Mouse (Mus musculus): Measurements from ENCODE around the gene Ccdc137. TPM values are rescaled to one million over a fixed set of nuclear protein-coding genes. Genes with fewer than 3 reads are reported as not detected.

The Ccdc137 gene
- total and polyA plus RNA-seq, 3 experiments: 32.4 to 44.7 (median 42.8) TPM

GRCm38 (mm10) chr11:120423569-120424295 lies 34.2 kb upstream of the Ccdc137 start:
- no peak overlapping the region for H3K4me3 ChIP-seq (ENCODE audit: low read depth, low read length)
- H3K4me1 ChIP-seq (ENCODE audit: insufficient read depth, low read depth, low read length): no peaks in the 10 kb centered on the region; the same call in 1 of the 2 replicates
- ATAC-seq (ENCODE audit: extremely low read depth, insufficient number of reproducible peaks, low FRiP score, poor library complexity, severe bottlenecking) (no peak), DNase-seq (ENCODE audit: low spot score) (no peak)
- H3K9me3 ChIP-seq (replicated peaks): no peaks in the 10 kb centered on the region
- H3K27me3 ChIP-seq (ENCODE audit: insufficient read depth, low read length): no peaks in the 10 kb centered on the region
- peaks cover 95% of the 10 kb centered on the region for H3K36me3 ChIP-seq (replicated peaks)
- no peak for TF ChIP-seq TAL1 (conservative IDR thresholded peaks at IDR 0.05; ENCODE audit: low read depth, low read length)
- TF ChIP-seq GATA1 (IDR thresholded peaks at IDR 0.05; ENCODE audit: borderline replicate concordance, low read length): no peak
- peak; percentile 73 for TF ChIP-seq CTCF (IDR thresholded peaks at IDR 0.05; ENCODE audit: low read depth, low read length)

DNA sequence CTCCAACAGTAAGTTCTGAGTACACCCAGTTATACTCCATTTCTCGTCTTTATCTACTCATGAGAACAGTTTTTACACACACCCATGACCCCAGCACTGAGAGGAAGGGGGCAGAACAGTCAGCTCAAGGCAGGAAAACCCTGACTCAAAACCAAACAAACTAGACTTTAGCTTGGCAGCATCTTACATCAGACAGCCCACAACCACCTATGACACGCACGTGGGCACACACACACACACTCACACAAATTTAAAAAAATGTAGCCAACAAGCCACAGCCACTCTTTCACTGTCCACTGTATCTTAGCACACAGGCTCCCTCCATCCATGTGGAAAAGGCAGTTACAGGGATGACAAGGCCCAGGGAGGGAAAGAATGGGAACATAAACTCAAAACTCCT lies 31.2 kb upstream of the Ccdc137 start:
- H3K4me3 ChIP-seq (ENCODE audit: low read depth, low read length): no peak overlapping the region
- no peak for ATAC-seq (ENCODE audit: extremely low read depth, insufficient number of reproducible peaks, low FRiP score, poor library complexity, severe bottlenecking)
- no peaks in the 10 kb centered on the region for H3K9me3 ChIP-seq (replicated peaks)
- no peaks in the 10 kb centered on the region; the same call in 1 of the 2 replicates for H3K4me1 ChIP-seq (ENCODE audit: insufficient read depth, low read depth, low read length)
- TF ChIP-seq TAL1 (conservative IDR thresholded peaks at IDR 0.05; ENCODE audit: low read depth, low read length) (no peak), GATA1 (IDR thresholded peaks at IDR 0.05; ENCODE audit: borderline replicate concordance, low read length) (no peak), CTCF (IDR thresholded peaks at IDR 0.05; ENCODE audit: low read depth, low read length) (no peak), POLR2AphosphoS5 (IDR thresholded peaks at IDR 0.05; ENCODE audit: insufficient replicate concordance, low read depth, low read length) (no peak), GATA2 (IDR thresholded peaks at IDR 0.05; ENCODE audit: borderline replicate concordance, low read depth, low read length) (no peak)
- peaks cover 95% of the 10 kb centered on the region for H3K36me3 ChIP-seq (replicated peaks)
- H3K27me3 ChIP-seq (ENCODE audit: insufficient read depth, low read length): no peaks in the 10 kb centered on the region
- no peak for DNase-seq (ENCODE audit: low spot score)

DNA sequence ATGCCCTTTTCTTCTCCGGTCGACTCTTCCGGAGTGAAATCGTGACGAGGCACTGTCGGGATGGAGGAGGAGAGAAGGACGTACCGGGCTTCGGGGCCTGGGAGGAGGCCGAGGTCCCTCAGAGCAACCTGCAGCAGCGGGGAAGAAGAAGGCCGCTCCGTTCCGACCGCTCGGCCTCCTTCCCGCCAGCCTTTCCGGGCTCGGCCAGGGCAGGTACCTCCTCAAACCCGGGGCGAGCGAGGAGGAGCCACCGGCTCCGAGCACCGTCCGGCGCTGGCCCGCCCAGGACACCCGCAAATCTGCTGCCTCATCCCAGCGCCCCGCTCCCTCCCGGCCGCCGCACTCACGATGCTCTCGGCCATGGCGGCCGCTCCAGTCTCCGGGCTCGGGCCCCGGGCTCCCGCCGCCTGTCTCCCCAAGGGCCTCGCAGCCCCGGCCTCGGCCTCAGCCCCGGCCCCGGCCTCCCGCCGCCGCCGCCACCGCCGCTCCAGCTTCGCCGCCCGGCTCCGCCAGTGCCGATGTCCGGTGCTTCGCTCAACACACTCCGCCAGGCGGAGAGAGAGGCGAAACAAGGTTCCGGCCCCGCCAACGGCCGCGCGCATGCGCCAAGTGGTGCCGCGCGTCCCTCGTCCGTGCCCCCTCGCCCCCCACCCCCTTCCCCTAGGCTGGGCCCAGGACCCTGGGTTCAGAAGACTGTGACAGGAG lies 20.6 kb upstream of the Ccdc137 start, which contains the start of gene Nploc4:
Gene Nploc4 (minus strand): TSS at position 557 of the 705 bp plus-strand sequence.
- TF ChIP-seq CTCF (IDR thresholded peaks at IDR 0.05; ENCODE audit: low read depth, low read length) (no peak), GATA1 (IDR thresholded peaks at IDR 0.05; ENCODE audit: borderline replicate concordance, low read length) (no peak), TAL1 (conservative IDR thresholded peaks at IDR 0.05; ENCODE audit: low read depth, low read length) (no peak), GATA2 (IDR thresholded peaks at IDR 0.05; ENCODE audit: borderline replicate concordance, low read depth, low read length) (no peak), POLR2AphosphoS5 (IDR thresholded peaks at IDR 0.05; ENCODE audit: insufficient replicate concordance, low read depth, low read length) (no peak)
- Histone ChIP-seq H3K27me3 (ENCODE audit: insufficient read depth, low read length) (no peaks in the 10 kb centered on the region; the same call in 1 of the 2 replicates), H3K36me3 (replicated peaks) (peaks cover 35% of the 10 kb centered on the region), H3K4me3 (ENCODE audit: low read depth, low read length) (peak within 1 kb of the TSS; percentile 96), H3K4me1 (ENCODE audit: insufficient read depth, low read depth, low read length) (peaks cover 17% of the 10 kb centered on the region), H3K9me3 (replicated peaks) (no peaks in the 10 kb centered on the region)
- DNase-seq (ENCODE audit: low spot score) (peak; percentile 83), ATAC-seq (ENCODE audit: extremely low read depth, insufficient number of reproducible peaks, low FRiP score, poor library complexity, severe bottlenecking) (peak; percentile 54)

- DNase-seq (ENCODE audit: low spot score): no peak
- no peaks in the 10 kb centered on the region for H3K9me3 ChIP-seq (replicated peaks)
These were observed 20.0 kb upstream of the Ccdc137 start for GRCm38 (mm10) chr11:120437857-120438385.

GRCm38 (mm10) chr11:120442344-120442743 lies 15.6 kb upstream of the Ccdc137 start, which contains the start of gene Tspan10:
Gene Tspan10, plus strand, starts transcription at chr11:120442644.
- no peak for TF ChIP-seq TAL1 (conservative IDR thresholded peaks at IDR 0.05; ENCODE audit: low read depth, low read length)
- Histone ChIP-seq H3K27me3 (ENCODE audit: insufficient read depth, low read length) (peaks cover 24% of the 10 kb centered on the region), H3K4me3 (ENCODE audit: low read depth, low read length) (no peak within 1 kb of the TSS), H3K4me1 (ENCODE audit: insufficient read depth, low read depth, low read length) (peaks cover 19% of the 10 kb centered on the region), H3K36me3 (replicated peaks) (no peaks in the 10 kb centered on the region), H3K9me3 (replicated peaks) (no peaks in the 10 kb centered on the region)
- DNase-seq (ENCODE audit: low spot score) (no peak), ATAC-seq (ENCODE audit: extremely low read depth, insufficient number of reproducible peaks, low FRiP score, poor library complexity, severe bottlenecking) (no peak)

More at GRCm38 (mm10) chr11:120437857-120438385, 20.0 kb upstream of the Ccdc137 start:
- Histone ChIP-seq H3K4me3 (ENCODE audit: low read depth, low read length) (peak overlapping the region; percentile 96), H3K36me3 (replicated peaks) (peaks cover 29% of the 10 kb centered on the region), H3K4me1 (ENCODE audit: insufficient read depth, low read depth, low read length) (peaks cover 17% of the 10 kb centered on the region), H3K27me3 (ENCODE audit: insufficient read depth, low read length) (no peaks in the 10 kb centered on the region; the same call in 1 of the 2 replicates)
- no peak for TF ChIP-seq TAL1 (conservative IDR thresholded peaks at IDR 0.05; ENCODE audit: low read depth, low read length)
- TF ChIP-seq POLR2AphosphoS5 (IDR thresholded peaks at IDR 0.05; ENCODE audit: insufficient replicate concordance, low read depth, low read length): no peak
- TF ChIP-seq GATA2 (IDR thresholded peaks at IDR 0.05; ENCODE audit: borderline replicate concordance, low read depth, low read length): no peak
- no peak for TF ChIP-seq GATA1 (IDR thresholded peaks at IDR 0.05; ENCODE audit: borderline replicate concordance, low read length)
- no peak for TF ChIP-seq CTCF (IDR thresholded peaks at IDR 0.05; ENCODE audit: low read depth, low read length)
- no peak for ATAC-seq (ENCODE audit: extremely low read depth, insufficient number of reproducible peaks, low FRiP score, poor library complexity, severe bottlenecking)

GRCm38 (mm10) chr11:120442765-120443280 lies 15.1 kb upstream of the Ccdc137 start:
- Histone ChIP-seq H3K36me3 (replicated peaks) (no peaks in the 10 kb centered on the region), H3K27me3 (ENCODE audit: insufficient read depth, low read length) (peaks cover 26% of the 10 kb centered on the region), H3K9me3 (replicated peaks) (no peaks in the 10 kb centered on the region), H3K4me1 (ENCODE audit: insufficient read depth, low read depth, low read length) (peaks cover 19% of the 10 kb centered on the region), H3K4me3 (ENCODE audit: low read depth, low read length) (no peak overlapping the region)
- ATAC-seq (ENCODE audit: extremely low read depth, insufficient number of reproducible peaks, low FRiP score, poor library complexity, severe bottlenecking) (no peak), DNase-seq (ENCODE audit: low spot score) (no peak)
- TF ChIP-seq TAL1 (conservative IDR thresholded peaks at IDR 0.05; ENCODE audit: low read depth, low read length): no peak
- TF ChIP-seq GATA2 (IDR thresholded peaks at IDR 0.05; ENCODE audit: borderline replicate concordance, low read depth, low read length): no peak
- no peak for TF ChIP-seq POLR2AphosphoS5 (IDR thresholded peaks at IDR 0.05; ENCODE audit: insufficient replicate concordance, low read depth, low read length)
- no peak for TF ChIP-seq GATA1 (IDR thresholded peaks at IDR 0.05; ENCODE audit: borderline replicate concordance, low read length)
- TF ChIP-seq CTCF (IDR thresholded peaks at IDR 0.05; ENCODE audit: low read depth, low read length): no peak
